ENCODE assay signal across 19 mouse cellular contexts in genomic region chr10:27382887-27383609, GRCm38 (mm10).
A peak's percentile ranks its signal among the peaks of the same experiment; 100 is the strongest.
DNase-seq lines count a peak whose midpoint lies in the region; ATAC-seq and TF ChIP-seq lines count a peak whose summit lies in the region.
"Had no signal": no experiment of that assay in that cellular context is flagged by ENCODE, and none has a peak within 500 bp of the region (broad histone marks: within the 10 kb centered on the region; RNA-seq: fewer than 3 reads in every experiment).

No protein-coding gene starts in this region.

- TF ChIP-seq CTCF in layer of hippocampus, adult 2 months (conservative IDR thresholded peaks at IDR 0.05): no peak
- TF ChIP-seq CTCF in embryonic fibroblast, embryonic 13.5 days (IDR thresholded peaks at IDR 0.05; ENCODE audit: borderline replicate concordance, insufficient read depth, low read length): no peak

- DNase-seq in frontal cortex, postnatal 14 days (ENCODE audit: low spot score in 2 of 2): no peak
- DNase-seq in layer of hippocampus, adult 2 months (ENCODE audit: low spot score in 2 of 2): no peak
- DNase-seq in layer of hippocampus, adult 11-12 months (ENCODE audit: low spot score): no peak
- peak; percentile 51 for DNase-seq in brain, adult 2 months (ENCODE audit: low read depth, low spot score)
- DNase-seq in cerebellum, adult 9-11 months: no peak
- no peak for DNase-seq in urinary bladder, postnatal 25 days (ENCODE audit: low spot score)
- DNase-seq: cerebellum, postnatal 10 days; embryo, embryonic 11 days; gastrocnemius, postnatal 36 days; kidney, adult 8-10 months; kidney, postnatal 14 days; liver, postnatal 0 days; lung, postnatal 10 days; thymus, postnatal 14 days had no signal

- ATAC-seq in frontal cortex, adult (ENCODE audit: low TSS enrichment): peak; percentile 66
- ATAC-seq: liver, postnatal 0 days had no signal

- H3K4me1 ChIP-seq in embryonic fibroblast, embryonic 13.5 days (ENCODE audit: control insufficient read depth, insufficient read depth, low read length): no peaks in the 10 kb centered on the region
- H3K4me1 ChIP-seq: hindbrain, embryonic 13.5 days; limb, embryonic 10.5 days; midbrain, embryonic 12.5 days had no signal

- no peak for TF ChIP-seq POLR2A in embryonic fibroblast, embryonic 13.5 days (IDR thresholded peaks at IDR 0.05; ENCODE audit: low read depth, low read length)

- H3K27ac ChIP-seq in layer of hippocampus, adult 2 months: 0 out of 2 replicates have a peak overlapping the region, but pooled peaks have one; percentile 7
- peak overlapping the region; percentile 6; the same call in 1 of the 2 replicates for H3K27ac ChIP-seq in embryonic fibroblast, embryonic 13.5 days (ENCODE audit: insufficient read depth, low read length)
- H3K27ac ChIP-seq: hindbrain, embryonic 13.5 days; limb, embryonic 10.5 days; midbrain, embryonic 12.5 days had no signal

- H3K4me3 ChIP-seq in layer of hippocampus, adult 2 months: no peak overlapping the region
- H3K4me3 ChIP-seq in embryonic fibroblast, embryonic 13.5 days (ENCODE audit: insufficient read depth, low read length): no peak overlapping the region
- H3K4me3 ChIP-seq: hindbrain, embryonic 13.5 days; limb, embryonic 10.5 days; midbrain, embryonic 12.5 days had no signal
